Mouse (Mus musculus) hindbrain, embryonic 15.5 days (tissue): ENCODE data around the gene Inf2. TPM values are rescaled to one million over a fixed set of nuclear protein-coding genes. Genes with fewer than 3 reads are reported as not detected.

Experiments used
- ATAC-seq: fragments of 200-750 bp; cut with Nextera tagmentation; 2 replicates; pipeline ENCODE4 v1.8.0; 2017; ENCODE audit warnings: low read depth, moderate number of reproducible peaks, moderate TSS enrichment; ENCODE audit not compliant: low FRiP score
- H3K27ac ChIP-seq: fragments of 300-500 bp; sonication (generic); replicated peaks from 2 replicates; pipeline ENCODE4 v1.5.1; 2015; ENCODE audit warnings: mild to moderate bottlenecking, inconsistent platforms
- H3K27me3 ChIP-seq: fragments of 300-500 bp; sonication (generic); 2 replicates; pipeline ENCODE4 v1.6.1; 2015; ENCODE audit warnings: control low read depth, inconsistent platforms
- H3K36me3 ChIP-seq: fragments of 300-500 bp; sonication (generic); 2 replicates; pipeline ENCODE4 v1.6.1; 2015; ENCODE audit warnings: control low read depth, inconsistent platforms
- H3K4me1 ChIP-seq: fragments of 300-500 bp; sonication (generic); replicated peaks from 2 replicates; pipeline ENCODE4 v1.6.1; 2015; ENCODE audit warnings: control low read depth, inconsistent platforms
- H3K4me2 ChIP-seq: fragments of 300-500 bp; sonication (generic); 2 replicates; pipeline ENCODE4 v1.6.1; 2015; ENCODE audit warnings: moderate library complexity, mild to moderate bottlenecking, inconsistent platforms
- H3K4me3 ChIP-seq: fragments of 300-500 bp; sonication (generic); 2 replicates; pipeline ENCODE4 v1.5.1; 2015; ENCODE audit warnings: mild to moderate bottlenecking, inconsistent platforms
- H3K9ac ChIP-seq: fragments of 300-500 bp; sonication (generic); 2 replicates; pipeline ENCODE4 v1.6.1; 2015; ENCODE audit warnings: inconsistent platforms
- H3K9me3 ChIP-seq: fragments of 300-500 bp; sonication (generic); 2 replicates; pipeline ENCODE4 v1.6.1; 2016; ENCODE audit warnings: control low read depth, inconsistent platforms
- WGBS: fragments of 180-500 bp; shearing (Covaris S2); methylation state at CpG from one replicate; pipeline ENCODE4 v1.1.7; 2015; 5-methylcytosine and 5-hydroxymethylcytosine counted together
- polyA plus RNA-seq: library from polyadenylated mRNA; unstranded; fragments of >200 nt; fragmentation: Nextera tagmentation; extraction: Ambion mirVana; gene quantifications from 2 replicates; pipeline ENCODE4 v1.2.1, GENCODE M21; 2015

The Inf2 gene
- polyA plus RNA-seq, 1 experiment from 2014 or later = 0.89 TPM

GRCm38 (mm10) chr12:112632084-112632777, 43.6 kb downstream of the Inf2 start:
- Histone ChIP-seq H3K27me3 (no peaks in the 10 kb centered on the region), H3K4me2 (no peak overlapping the region), H3K36me3 (no peaks in the 10 kb centered on the region), H3K27ac (no peak overlapping the region), H3K4me3 (no peak overlapping the region), H3K4me1 (peaks cover 11% of the 10 kb centered on the region), H3K9ac (no peak overlapping the region), H3K9me3 (no peaks in the 10 kb centered on the region)
- 75% methylated on average over 11 of the region's 11 CpGs for WGBS
- no peak for ATAC-seq

GRCm38 (mm10) chr12:112632907-112633306, 44.3 kb downstream of the Inf2 start:
- ATAC-seq = no peak
- H3K36me3 ChIP-seq = no peaks in the 10 kb centered on the region
- no peak overlapping the region for H3K4me3 ChIP-seq
- H3K9ac ChIP-seq = no peak overlapping the region
- no peaks in the 10 kb centered on the region for H3K9me3 ChIP-seq
- no peaks in the 10 kb centered on the region for H3K27me3 ChIP-seq
- no peak overlapping the region for H3K27ac ChIP-seq
- H3K4me2 ChIP-seq = no peak overlapping the region
- WGBS = 76% methylated on average over 5 of the region's 5 CpGs
- H3K4me1 ChIP-seq = peaks cover 11% of the 10 kb centered on the region

- WGBS = 75% methylated on average over 9 of the region's 9 CpGs
- H3K4me2 ChIP-seq = no peak overlapping the region
These were observed 45.1 kb downstream of the Inf2 start for GRCm38 (mm10) chr12:112633686-112634085.

GRCm38 (mm10) chr12:112639526-112639925, 50.9 kb downstream of the Inf2 start:
- Histone ChIP-seq H3K9me3 (no peaks in the 10 kb centered on the region), H3K27ac (no peak overlapping the region), H3K27me3 (no peaks in the 10 kb centered on the region), H3K4me3 (no peak overlapping the region), H3K9ac (no peak overlapping the region), H3K4me2 (no peak overlapping the region), H3K36me3 (no peaks in the 10 kb centered on the region), H3K4me1 (0 out of 2 replicates have a peak, but pooled peaks cover 2% of the 10 kb centered on the region)
- 88% methylated on average over 10 of the region's 10 CpGs for WGBS
- no peak for ATAC-seq

More at GRCm38 (mm10) chr12:112633686-112634085, 45.1 kb downstream of the Inf2 start:
- Histone ChIP-seq H3K4me3 (no peak overlapping the region), H3K9ac (no peak overlapping the region), H3K27ac (no peak overlapping the region), H3K27me3 (no peaks in the 10 kb centered on the region), H3K36me3 (no peaks in the 10 kb centered on the region), H3K4me1 (peaks cover 9% of the 10 kb centered on the region), H3K9me3 (no peaks in the 10 kb centered on the region)
- no peak for ATAC-seq

- Histone ChIP-seq H3K36me3 (peaks cover 6% of the 10 kb centered on the region; the same call in 1 of the 2 replicates), H3K9ac (no peak overlapping the region), H3K4me1 (peaks cover 21% of the 10 kb centered on the region), H3K4me3 (no peak overlapping the region), H3K4me2 (no peak overlapping the region), H3K27me3 (no peaks in the 10 kb centered on the region), H3K9me3 (no peaks in the 10 kb centered on the region), H3K27ac (no peak overlapping the region)
- no peak for ATAC-seq
- 90% methylated on average over 6 of the region's 6 CpGs for WGBS
These were observed 54.5 kb downstream of the Inf2 start for GRCm38 (mm10) chr12:112643126-112643525.

GRCm38 (mm10) chr12:112644180-112644854, 55.7 kb downstream of the Inf2 start, which contains the start of gene Siva1:
TSS of gene Siva1 (plus strand) at chr12:112644679.
- Histone ChIP-seq H3K27ac (peak within 1 kb of the TSS; percentile 86), H3K4me3 (peak within 1 kb of the TSS; percentile 57), H3K36me3 (peaks cover 18% of the 10 kb centered on the region; the same call in 1 of the 2 replicates), H3K9me3 (no peaks in the 10 kb centered on the region), H3K4me2 (peak within 1 kb of the TSS; percentile 73), H3K9ac (peak within 1 kb of the TSS; percentile 67), H3K4me1 (peaks cover 21% of the 10 kb centered on the region), H3K27me3 (no peaks in the 10 kb centered on the region)
- WGBS = 1% methylated on average over 46 of the region's 46 CpGs
- peak; percentile 98 for ATAC-seq

- H3K27me3 ChIP-seq = no peaks in the 10 kb centered on the region
These were observed 56.4 kb downstream of the Inf2 start for GRCm38 (mm10) chr12:112644855-112645506.

GRCm38 (mm10) chr12:112646139-112646538, 57.6 kb downstream of the Inf2 start:
- Histone ChIP-seq H3K4me3 (peak overlapping the region; percentile 57; the same call in 1 of the 2 replicates), H3K27ac (no peak overlapping the region), H3K4me1 (peaks cover 21% of the 10 kb centered on the region), H3K4me2 (peak overlapping the region; percentile 73), H3K27me3 (no peaks in the 10 kb centered on the region), H3K9ac (no peak overlapping the region), H3K36me3 (peaks cover 23% of the 10 kb centered on the region; the same call in 1 of the 2 replicates), H3K9me3 (no peaks in the 10 kb centered on the region)
- no peak for ATAC-seq
- 55% methylated on average over 6 of the region's 6 CpGs for WGBS

More at GRCm38 (mm10) chr12:112644855-112645506, 56.4 kb downstream of the Inf2 start:
- Histone ChIP-seq H3K4me1 (peaks cover 21% of the 10 kb centered on the region), H3K4me2 (peak overlapping the region; percentile 73), H3K27ac (peak overlapping the region; percentile 86), H3K9ac (peak overlapping the region; percentile 67), H3K4me3 (peak overlapping the region; percentile 57), H3K9me3 (no peaks in the 10 kb centered on the region), H3K36me3 (peaks cover 21% of the 10 kb centered on the region; the same call in 1 of the 2 replicates)
- under 1% methylated on average over 75 of the region's 75 CpGs for WGBS
- peak; percentile 52 for ATAC-seq

GRCm38 (mm10) chr12:112648081-112648480, 59.5 kb downstream of the Inf2 start:
- peaks cover 24% of the 10 kb centered on the region; the same call in 1 of the 2 replicates for H3K36me3 ChIP-seq
- H3K4me1 ChIP-seq = peaks cover 21% of the 10 kb centered on the region
- H3K27ac ChIP-seq = no peak overlapping the region
- WGBS = 91% methylated on average over 5 of the region's 5 CpGs
- no peak overlapping the region for H3K4me2 ChIP-seq
- no peak overlapping the region for H3K9ac ChIP-seq
- ATAC-seq = no peak
- no peak overlapping the region for H3K4me3 ChIP-seq
- H3K27me3 ChIP-seq = no peaks in the 10 kb centered on the region
- no peaks in the 10 kb centered on the region for H3K9me3 ChIP-seq

GRCm38 (mm10) chr12:112651778-112652439, 63.3 kb downstream of the Inf2 start:
- H3K4me3 ChIP-seq = no peak overlapping the region
- no peak overlapping the region for H3K27ac ChIP-seq
- peaks cover 6% of the 10 kb centered on the region; the same call in 1 of the 2 replicates for H3K4me1 ChIP-seq
- H3K36me3 ChIP-seq = peaks cover 55% of the 10 kb centered on the region
- H3K9me3 ChIP-seq = no peaks in the 10 kb centered on the region
- no peak for ATAC-seq
- H3K27me3 ChIP-seq = no peaks in the 10 kb centered on the region
- WGBS = 83% methylated on average over 5 of the region's 5 CpGs
- no peak overlapping the region for H3K4me2 ChIP-seq
- H3K9ac ChIP-seq = no peak overlapping the region

GRCm38 (mm10) chr12:112653157-112653824, 64.7 kb downstream of the Inf2 start:
- no peak overlapping the region for H3K4me3 ChIP-seq
- no peaks in the 10 kb centered on the region for H3K9me3 ChIP-seq
- 42% methylated on average over 7 of the region's 7 CpGs for WGBS
- no peak overlapping the region for H3K9ac ChIP-seq
- H3K4me2 ChIP-seq = no peak overlapping the region
- 0 out of 2 replicates have a peak, but pooled peaks cover 5% of the 10 kb centered on the region for H3K4me1 ChIP-seq
- peaks cover 61% of the 10 kb centered on the region for H3K36me3 ChIP-seq
- H3K27ac ChIP-seq = peak overlapping the region; percentile 20
- no peaks in the 10 kb centered on the region for H3K27me3 ChIP-seq
- peak; percentile 50 for ATAC-seq
